Mouse (Mus musculus): Measurements from ENCODE around the gene Syt14. TPM values are rescaled to one million over a fixed set of nuclear protein-coding genes. Genes with fewer than 3 reads are reported as not detected.

Syt14 gene
- polyA plus RNA-seq, 1 experiment from 2014 or later, result 1.5 TPM

DNA sequence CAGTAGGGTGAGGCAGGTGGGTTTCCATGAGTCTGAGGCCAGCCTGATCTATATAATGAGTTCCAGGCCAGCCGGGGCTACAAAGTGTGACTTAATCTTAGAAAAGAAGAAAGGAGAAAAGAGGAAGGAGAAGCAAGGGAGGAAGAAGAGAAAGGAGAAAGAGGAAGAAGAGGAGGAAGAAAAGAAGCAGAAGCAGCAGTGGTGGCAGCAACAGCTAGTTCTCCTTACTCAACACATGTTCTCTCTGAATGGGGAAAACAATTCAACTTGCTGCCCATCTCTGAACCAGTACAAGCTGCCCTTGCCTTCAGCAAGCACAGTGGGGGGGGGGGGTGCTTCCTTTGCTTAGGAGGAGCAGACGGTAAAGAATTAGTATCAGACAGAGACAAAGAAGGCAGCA is 96.5 kb downstream of the Syt14 start:
- Histone ChIP-seq H3K4me1 (ENCODE audit: insufficient read depth, low read length) (no peaks in the 10 kb centered on the region), H3K9ac (replicated peaks; ENCODE audit: low read length) (no peak overlapping the region), H3K4me2 (replicated peaks; ENCODE audit: low read depth, low read length) (no peak overlapping the region), H3K4me3 (ENCODE audit: low read length) (no peak overlapping the region), H3K9me3 (ENCODE audit: low read length) (no peaks in the 10 kb centered on the region), H3K36me3 (ENCODE audit: insufficient read depth, low read length) (no peaks in the 10 kb centered on the region), H3K27me3 (ENCODE audit: insufficient read depth, low read length) (no peaks in the 10 kb centered on the region), H3K27ac (ENCODE audit: low read length) (no peak overlapping the region)
- 79% methylated on average over 2 of the region's 2 CpGs for WGBS
- ATAC-seq (ENCODE audit: low FRiP score, low TSS enrichment), result no peak

- Histone ChIP-seq H3K27ac (ENCODE audit: low read length) (no peak overlapping the region), H3K4me3 (ENCODE audit: low read length) (no peak overlapping the region), H3K9me3 (ENCODE audit: low read length) (no peaks in the 10 kb centered on the region), H3K36me3 (ENCODE audit: insufficient read depth, low read length) (no peaks in the 10 kb centered on the region), H3K27me3 (ENCODE audit: insufficient read depth, low read length) (no peaks in the 10 kb centered on the region), H3K9ac (replicated peaks; ENCODE audit: low read length) (no peak overlapping the region), H3K4me2 (replicated peaks; ENCODE audit: low read depth, low read length) (no peak overlapping the region), H3K4me1 (ENCODE audit: insufficient read depth, low read length) (no peaks in the 10 kb centered on the region)
- WGBS, result 69% methylated on average over 2 of the region's 2 CpGs
- no peak for ATAC-seq (ENCODE audit: low FRiP score, low TSS enrichment)
Observed at GRCm38 (mm10) chr1:192937956-192938355, 97.6 kb downstream of the Syt14 start.

- Histone ChIP-seq H3K4me3 (ENCODE audit: low read length) (no peak overlapping the region), H3K4me2 (replicated peaks; ENCODE audit: low read depth, low read length) (no peak overlapping the region), H3K9me3 (ENCODE audit: low read length) (no peaks in the 10 kb centered on the region), H3K27me3 (ENCODE audit: insufficient read depth, low read length) (no peaks in the 10 kb centered on the region), H3K4me1 (ENCODE audit: insufficient read depth, low read length) (no peaks in the 10 kb centered on the region), H3K36me3 (ENCODE audit: insufficient read depth, low read length) (no peaks in the 10 kb centered on the region), H3K27ac (ENCODE audit: low read length) (no peak overlapping the region), H3K9ac (replicated peaks; ENCODE audit: low read length) (no peak overlapping the region)
- WGBS, result 95% methylated on average over 3 of the region's 3 CpGs
- ATAC-seq (ENCODE audit: low FRiP score, low TSS enrichment), result no peak
Observed at GRCm38 (mm10) chr1:192931797-192932196, 103.8 kb downstream of the Syt14 start.

GRCm38 (mm10) chr1:192912101-192912728 is 123.4 kb downstream of the Syt14 start:
- ATAC-seq (ENCODE audit: low FRiP score, low TSS enrichment), result no peak
- Histone ChIP-seq H3K36me3 (ENCODE audit: insufficient read depth, low read length) (no peaks in the 10 kb centered on the region), H3K4me3 (ENCODE audit: low read length) (no peak overlapping the region), H3K27me3 (ENCODE audit: insufficient read depth, low read length) (no peaks in the 10 kb centered on the region), H3K9ac (replicated peaks; ENCODE audit: low read length) (no peak overlapping the region), H3K9me3 (ENCODE audit: low read length) (no peaks in the 10 kb centered on the region; the same call in 1 of the 2 replicates), H3K4me2 (replicated peaks; ENCODE audit: low read depth, low read length) (no peak overlapping the region), H3K27ac (ENCODE audit: low read length) (no peak overlapping the region), H3K4me1 (ENCODE audit: insufficient read depth, low read length) (no peaks in the 10 kb centered on the region)
- 71% methylated on average over 3 of the region's 3 CpGs for WGBS

DNA sequence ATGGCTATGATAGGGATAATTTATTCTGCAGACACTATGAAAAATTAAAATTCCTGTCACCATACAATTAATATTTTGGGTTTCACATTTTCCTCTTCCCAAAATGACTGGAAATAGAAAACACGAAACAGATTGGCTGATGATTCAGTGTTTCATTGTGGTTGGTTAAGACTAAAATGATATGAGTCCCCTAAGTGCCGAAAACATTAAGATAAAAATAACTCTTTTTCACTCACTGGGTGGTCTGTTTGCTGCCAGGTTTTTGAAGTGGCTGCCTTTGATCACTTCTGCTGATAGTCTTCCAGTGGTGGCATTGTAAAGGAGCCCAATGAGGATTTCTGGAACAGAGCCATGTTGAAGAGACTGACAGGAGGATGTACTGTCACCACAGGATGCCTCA is 134.1 kb downstream of the Syt14 start:
- peaks cover 15% of the 10 kb centered on the region for H3K4me1 ChIP-seq (ENCODE audit: insufficient read depth, low read length)
- H3K27me3 ChIP-seq (ENCODE audit: insufficient read depth, low read length), result no peaks in the 10 kb centered on the region
- no peak for ATAC-seq (ENCODE audit: low FRiP score, low TSS enrichment)
- WGBS, result 49% methylated on average over 2 of the region's 2 CpGs
- H3K4me2 ChIP-seq (replicated peaks; ENCODE audit: low read depth, low read length), result no peak overlapping the region
- H3K27ac ChIP-seq (ENCODE audit: low read length), result 0 out of 2 replicates have a peak overlapping the region, but pooled peaks have one; percentile 50
- no peak overlapping the region for H3K9ac ChIP-seq (replicated peaks; ENCODE audit: low read length)
- H3K9me3 ChIP-seq (ENCODE audit: low read length), result no peaks in the 10 kb centered on the region
- no peaks in the 10 kb centered on the region for H3K36me3 ChIP-seq (ENCODE audit: insufficient read depth, low read length)
- H3K4me3 ChIP-seq (ENCODE audit: low read length), result no peak overlapping the region

GRCm38 (mm10) chr1:192900913-192901312 is 134.7 kb downstream of the Syt14 start:
- Histone ChIP-seq H3K4me1 (ENCODE audit: insufficient read depth, low read length) (peaks cover 15% of the 10 kb centered on the region), H3K27ac (ENCODE audit: low read length) (peak overlapping the region; percentile 76), H3K36me3 (ENCODE audit: insufficient read depth, low read length) (no peaks in the 10 kb centered on the region), H3K27me3 (ENCODE audit: insufficient read depth, low read length) (no peaks in the 10 kb centered on the region), H3K9me3 (ENCODE audit: low read length) (no peaks in the 10 kb centered on the region), H3K9ac (replicated peaks; ENCODE audit: low read length) (no peak overlapping the region), H3K4me3 (ENCODE audit: low read length) (no peak overlapping the region), H3K4me2 (replicated peaks; ENCODE audit: low read depth, low read length) (no peak overlapping the region)
- peak; percentile 74 for ATAC-seq (ENCODE audit: low FRiP score, low TSS enrichment)
- 18% methylated on average over 3 of the region's 3 CpGs for WGBS

- Histone ChIP-seq H3K4me1 (ENCODE audit: insufficient read depth, low read length) (peaks cover 15% of the 10 kb centered on the region), H3K9me3 (ENCODE audit: low read length) (no peaks in the 10 kb centered on the region), H3K27me3 (ENCODE audit: insufficient read depth, low read length) (no peaks in the 10 kb centered on the region), H3K27ac (ENCODE audit: low read length) (no peak overlapping the region), H3K9ac (replicated peaks; ENCODE audit: low read length) (no peak overlapping the region), H3K4me2 (replicated peaks; ENCODE audit: low read depth, low read length) (no peak overlapping the region), H3K36me3 (ENCODE audit: insufficient read depth, low read length) (no peaks in the 10 kb centered on the region), H3K4me3 (ENCODE audit: low read length) (no peak overlapping the region)
- 17% methylated on average over 2 of the region's 2 CpGs for WGBS
- ATAC-seq (ENCODE audit: low FRiP score, low TSS enrichment), result no peak
Observed at GRCm38 (mm10) chr1:192898742-192899141, 136.8 kb downstream of the Syt14 start.

DNA sequence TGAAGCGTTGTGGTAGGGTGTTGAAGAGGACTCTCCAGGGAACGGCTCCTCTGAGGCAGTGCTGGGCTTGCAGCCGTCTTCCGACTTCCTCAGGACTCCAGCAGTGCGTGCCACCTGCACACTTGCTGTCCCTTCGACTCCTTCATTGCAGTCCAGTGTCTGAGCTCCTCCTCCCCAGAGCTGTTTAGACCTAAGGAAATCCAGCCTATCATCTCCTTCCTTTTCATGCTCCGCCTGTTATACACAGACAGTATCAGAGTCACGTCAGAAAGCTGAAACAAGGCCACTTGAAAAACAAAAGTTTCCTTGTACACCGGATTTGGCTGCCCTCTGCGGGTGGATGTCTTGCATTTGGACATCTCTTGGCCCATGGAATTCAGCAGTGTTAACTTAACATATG is 138.4 kb downstream of the Syt14 start:
- peak; percentile 59; the same call in 1 of the 2 replicates for ATAC-seq (ENCODE audit: low FRiP score, low TSS enrichment)
- Histone ChIP-seq H3K4me1 (ENCODE audit: insufficient read depth, low read length) (peaks cover 15% of the 10 kb centered on the region), H3K36me3 (ENCODE audit: insufficient read depth, low read length) (no peaks in the 10 kb centered on the region), H3K9ac (replicated peaks; ENCODE audit: low read length) (no peak overlapping the region), H3K4me2 (replicated peaks; ENCODE audit: low read depth, low read length) (no peak overlapping the region), H3K4me3 (ENCODE audit: low read length) (no peak overlapping the region), H3K27me3 (ENCODE audit: insufficient read depth, low read length) (no peaks in the 10 kb centered on the region), H3K27ac (ENCODE audit: low read length) (no peak overlapping the region), H3K9me3 (ENCODE audit: low read length) (no peaks in the 10 kb centered on the region)
- 58% methylated on average over 10 of the region's 10 CpGs for WGBS

GRCm38 (mm10) chr1:192896076-192896475 is 139.5 kb downstream of the Syt14 start:
- Histone ChIP-seq H3K9me3 (ENCODE audit: low read length) (no peaks in the 10 kb centered on the region), H3K27ac (ENCODE audit: low read length) (no peak overlapping the region), H3K9ac (replicated peaks; ENCODE audit: low read length) (no peak overlapping the region), H3K36me3 (ENCODE audit: insufficient read depth, low read length) (no peaks in the 10 kb centered on the region), H3K4me1 (ENCODE audit: insufficient read depth, low read length) (peaks cover 9% of the 10 kb centered on the region), H3K27me3 (ENCODE audit: insufficient read depth, low read length) (no peaks in the 10 kb centered on the region), H3K4me3 (ENCODE audit: low read length) (no peak overlapping the region), H3K4me2 (replicated peaks; ENCODE audit: low read depth, low read length) (no peak overlapping the region)
- 87% methylated on average over 3 of the region's 3 CpGs for WGBS
- ATAC-seq (ENCODE audit: low FRiP score, low TSS enrichment), result no peak

DNA sequence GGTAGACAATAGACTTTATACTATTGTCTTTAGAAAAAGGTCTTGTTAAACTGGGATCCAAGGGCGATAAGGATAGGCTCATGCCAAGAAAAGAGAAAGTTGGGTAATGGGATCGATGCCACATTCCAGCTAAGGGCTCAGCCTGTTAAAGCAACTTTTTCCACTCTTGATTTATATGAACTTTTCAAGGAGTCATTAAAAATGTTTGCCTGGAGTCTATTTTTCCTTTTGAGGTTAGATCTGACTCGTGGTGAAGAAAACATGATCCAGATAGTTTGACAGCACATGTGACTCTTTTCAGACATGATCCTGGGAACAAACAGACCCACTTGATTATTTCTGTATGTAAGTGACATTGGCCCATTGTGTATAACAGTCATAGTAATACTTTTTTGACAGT is 144.9 kb downstream of the Syt14 start:
- no peaks in the 10 kb centered on the region for H3K36me3 ChIP-seq (ENCODE audit: insufficient read depth, low read length)
- H3K4me2 ChIP-seq (replicated peaks; ENCODE audit: low read depth, low read length), result no peak overlapping the region
- H3K9ac ChIP-seq (replicated peaks; ENCODE audit: low read length), result no peak overlapping the region
- WGBS, result 57% methylated on average over 3 of the region's 3 CpGs
- H3K27ac ChIP-seq (ENCODE audit: low read length), result no peak overlapping the region
- no peaks in the 10 kb centered on the region for H3K4me1 ChIP-seq (ENCODE audit: insufficient read depth, low read length)
- ATAC-seq (ENCODE audit: low FRiP score, low TSS enrichment), result no peak
- no peaks in the 10 kb centered on the region for H3K27me3 ChIP-seq (ENCODE audit: insufficient read depth, low read length)
- no peaks in the 10 kb centered on the region for H3K9me3 ChIP-seq (ENCODE audit: low read length)
- H3K4me3 ChIP-seq (ENCODE audit: low read length), result no peak overlapping the region

Measured in kidney, embryonic 16.5 days (tissue).